Mouse (Mus musculus) right cerebral cortex, postnatal 4 days (tissue): ENCODE measurements around the gene Prkd3.

Experiments
- DNase-seq: peaks from one replicate; pipeline ENCODE4 v3.0.0-alpha.2; 2022

Gene Prkd3

DNA sequence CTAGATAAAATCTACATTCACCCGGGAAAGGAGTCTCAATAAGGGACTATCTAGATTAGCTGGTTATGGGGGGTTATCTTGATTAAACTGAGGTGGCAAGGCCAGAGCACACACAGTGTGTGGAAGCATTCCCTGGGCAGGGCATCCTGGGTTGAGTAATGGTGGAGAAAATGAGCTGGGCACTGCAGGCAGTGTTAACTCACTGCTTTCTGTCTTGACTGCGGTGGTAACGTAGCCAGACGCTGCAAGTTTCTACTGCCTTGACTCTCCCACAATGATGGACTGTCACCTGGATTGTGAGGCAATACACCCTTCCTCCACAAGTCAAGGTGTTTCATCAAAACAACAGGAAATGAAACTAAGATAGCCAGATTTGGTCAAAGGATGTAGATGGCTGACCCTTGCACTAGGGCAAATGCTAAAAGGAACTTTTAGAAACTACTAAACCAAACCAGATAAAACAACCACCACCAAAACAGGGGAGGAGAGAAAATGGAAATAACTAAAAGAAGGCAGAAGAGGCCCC, 20.8 kb downstream of the Prkd3 start:
- no peak for DNase-seq

DNA sequence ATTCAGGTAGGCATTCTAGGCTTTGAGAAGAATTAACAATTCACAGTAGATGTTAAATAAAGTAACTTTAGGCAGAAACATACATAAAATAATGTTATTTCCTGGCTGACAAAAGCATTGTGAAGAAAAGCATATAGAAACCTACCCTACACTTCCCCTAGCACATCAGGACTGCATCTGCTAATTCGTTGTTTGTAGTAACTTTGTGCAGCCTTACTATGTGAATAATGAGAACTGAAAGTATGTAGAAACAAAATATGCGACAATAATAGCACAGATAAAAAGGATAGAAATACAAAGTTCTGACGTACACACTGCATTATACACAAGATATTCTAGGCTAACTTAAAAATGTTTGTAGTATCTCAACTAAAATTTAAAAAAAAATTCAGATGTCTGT, 21.4 kb downstream of the Prkd3 start:
- DNase-seq: no peak

DNA sequence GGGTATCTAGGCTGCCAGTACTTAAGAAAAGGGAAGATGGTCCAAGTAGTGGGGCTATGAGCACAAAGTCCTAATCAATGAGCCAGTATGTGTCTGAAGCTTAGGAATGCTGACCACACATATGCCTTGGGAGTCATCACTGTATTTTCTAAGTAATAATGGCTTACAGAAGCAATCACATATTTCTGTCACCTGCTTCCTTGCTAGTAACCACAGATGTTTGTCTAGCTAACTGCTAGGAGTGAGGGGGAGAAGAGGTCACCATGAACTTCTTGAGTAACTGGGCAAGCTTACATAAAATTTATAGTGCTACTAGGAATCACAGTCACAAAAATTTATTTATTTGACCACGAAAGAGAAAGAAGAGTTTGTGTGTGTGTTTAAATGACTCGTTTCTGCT, 22.5 kb downstream of the Prkd3 start:
- no peak for DNase-seq

DNA sequence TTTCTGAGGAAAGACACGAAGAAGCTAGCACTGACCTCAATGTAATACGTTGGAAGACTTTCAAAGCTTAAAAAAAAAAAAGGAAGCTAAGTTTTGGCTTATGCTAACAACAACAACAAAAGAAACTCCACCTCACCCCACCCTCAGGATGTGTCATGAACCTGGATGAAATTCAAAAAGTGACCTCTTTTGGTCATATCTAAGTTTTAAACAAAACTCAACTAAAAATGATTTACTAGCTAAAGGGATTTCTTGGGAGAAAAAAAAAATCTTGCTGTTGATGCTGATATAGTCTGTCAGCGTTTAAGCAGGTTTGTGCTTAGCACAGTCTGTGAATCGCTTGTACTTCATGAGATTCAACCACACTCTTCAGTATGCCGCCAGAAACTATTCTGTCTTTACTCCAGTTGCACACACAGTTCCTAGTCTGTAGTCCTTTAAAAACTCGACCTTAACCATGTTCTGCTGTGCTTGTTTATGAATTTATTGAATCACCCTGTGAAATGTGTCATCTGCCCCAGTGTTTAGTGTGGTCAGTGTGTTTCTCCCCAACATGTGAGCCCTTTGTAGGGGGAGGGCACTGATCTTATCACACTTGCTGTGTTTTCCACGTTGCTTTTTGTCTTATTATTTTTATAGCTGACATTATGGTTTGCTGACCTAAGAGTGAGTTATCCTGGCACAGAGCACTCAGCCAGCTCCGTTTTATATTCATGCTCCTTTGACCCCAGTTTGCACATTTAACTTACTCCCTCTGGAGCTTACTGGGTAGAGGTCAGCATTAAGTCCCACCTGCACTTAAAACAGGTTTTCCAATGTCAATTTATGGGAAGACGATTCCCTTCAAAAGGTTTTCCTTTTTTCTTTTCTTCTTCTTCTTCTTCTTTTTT, 25.4 kb downstream of the Prkd3 start:
- no peak for DNase-seq

DNA sequence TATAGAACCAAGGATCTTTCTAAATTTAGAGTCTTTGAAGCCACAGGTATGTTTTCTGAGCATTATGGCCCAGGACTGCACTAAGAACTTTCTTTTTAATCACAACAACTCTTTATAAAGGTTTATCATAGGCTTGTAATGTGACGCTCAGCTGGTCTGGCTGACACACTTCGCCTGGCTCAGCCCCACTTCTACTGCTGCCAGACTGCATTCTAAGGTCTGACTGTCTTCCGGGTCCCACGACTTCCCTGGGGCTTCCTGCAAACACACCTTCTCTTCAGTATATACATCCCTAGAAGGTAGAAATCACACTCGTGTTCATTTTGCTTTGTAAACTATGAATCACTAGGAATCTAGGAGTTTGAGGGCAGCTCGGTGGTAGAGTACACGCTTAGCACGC, 26.2 kb downstream of the Prkd3 start:
- DNase-seq: no peak

DNA sequence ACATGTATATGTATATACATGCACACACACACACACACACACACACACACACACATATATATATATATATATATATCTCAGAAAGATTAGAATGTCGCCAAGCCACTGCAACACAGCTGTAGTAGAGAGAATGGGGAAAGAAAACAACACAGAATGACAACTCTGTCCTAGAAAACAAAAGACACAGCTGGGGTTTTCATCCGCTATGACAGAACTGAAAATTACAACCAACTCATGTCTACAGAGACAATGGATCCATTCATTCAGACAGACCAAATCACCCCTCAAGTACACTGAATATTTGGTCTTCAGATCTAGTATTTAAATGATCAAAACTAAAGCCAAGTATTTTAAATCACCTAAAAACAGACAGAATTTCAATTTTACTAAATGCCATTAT, 26.9 kb downstream of the Prkd3 start:
- DNase-seq: no peak

DNA sequence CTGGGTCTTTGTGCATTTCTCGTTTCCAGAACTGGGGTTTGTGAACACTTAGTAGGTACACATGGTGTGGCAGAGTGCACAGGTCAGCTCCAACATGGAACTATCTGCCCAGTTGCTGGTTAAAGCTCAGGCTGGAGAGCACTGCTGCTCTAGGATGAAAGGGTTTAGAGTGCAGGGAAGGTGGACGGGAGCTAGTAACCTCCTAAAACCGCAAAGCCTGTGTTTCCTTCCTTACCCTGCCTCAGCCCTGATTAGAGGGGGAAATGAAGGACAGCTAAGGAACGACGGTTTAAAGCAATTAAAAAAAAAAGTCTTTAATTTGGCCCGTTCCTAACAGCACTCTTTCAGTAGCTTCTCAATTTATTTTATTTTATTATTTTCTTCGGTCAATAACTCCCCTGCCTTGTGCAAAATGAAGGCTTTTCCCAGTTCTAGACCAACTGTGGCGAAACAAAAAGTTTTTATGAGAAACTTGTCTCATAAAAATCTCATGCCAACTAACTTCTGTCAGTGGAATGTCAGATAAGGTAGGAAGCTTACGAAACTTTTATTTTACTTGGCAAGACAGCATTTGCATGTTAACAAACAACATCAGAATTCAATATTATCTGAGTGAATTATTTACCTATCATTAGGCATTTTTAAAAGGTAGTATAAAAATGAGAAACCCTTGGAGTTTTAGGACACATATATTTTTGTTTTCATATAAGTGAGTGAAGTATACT, 28.2 kb downstream of the Prkd3 start:
- no peak for DNase-seq

DNA sequence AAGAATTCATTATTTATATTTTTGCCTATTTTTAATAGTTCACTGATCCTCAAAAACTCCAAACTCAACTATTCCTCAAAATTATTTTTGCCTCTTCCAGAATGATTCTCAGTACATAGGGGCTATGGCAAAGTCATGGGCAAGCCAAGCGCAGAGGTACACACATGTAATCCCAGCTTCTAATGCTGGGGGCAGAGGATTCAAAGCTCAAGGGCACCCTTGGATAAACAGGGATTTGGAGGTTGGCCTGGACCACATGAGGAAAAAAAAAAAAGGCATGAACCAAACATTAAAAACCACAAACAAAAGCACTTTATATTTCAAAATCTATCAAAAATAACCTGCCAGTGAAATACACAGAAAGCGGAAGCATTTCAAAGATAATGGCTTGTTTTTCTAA, 29.1 kb downstream of the Prkd3 start:
- DNase-seq: no peak

DNA sequence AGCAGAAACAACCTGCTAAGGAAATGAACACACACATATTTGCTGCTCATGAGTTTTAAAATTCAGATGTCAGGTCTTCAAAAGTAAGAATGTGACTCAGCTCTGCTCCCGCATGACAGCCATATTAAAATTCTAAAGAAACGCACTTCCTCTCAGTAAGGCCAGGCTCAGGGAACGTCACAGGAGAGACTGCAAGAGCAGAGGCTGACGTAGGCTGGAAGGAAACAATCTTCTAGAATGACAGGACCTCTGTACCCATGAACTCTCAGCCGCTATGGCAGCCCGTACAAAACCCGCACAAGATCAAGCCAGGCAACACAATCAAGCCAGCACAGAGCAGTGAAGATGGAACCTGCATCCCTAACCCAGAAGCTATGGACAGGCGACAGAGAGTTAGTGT, 31.6 kb downstream of the Prkd3 start:
- DNase-seq: no peak

DNA sequence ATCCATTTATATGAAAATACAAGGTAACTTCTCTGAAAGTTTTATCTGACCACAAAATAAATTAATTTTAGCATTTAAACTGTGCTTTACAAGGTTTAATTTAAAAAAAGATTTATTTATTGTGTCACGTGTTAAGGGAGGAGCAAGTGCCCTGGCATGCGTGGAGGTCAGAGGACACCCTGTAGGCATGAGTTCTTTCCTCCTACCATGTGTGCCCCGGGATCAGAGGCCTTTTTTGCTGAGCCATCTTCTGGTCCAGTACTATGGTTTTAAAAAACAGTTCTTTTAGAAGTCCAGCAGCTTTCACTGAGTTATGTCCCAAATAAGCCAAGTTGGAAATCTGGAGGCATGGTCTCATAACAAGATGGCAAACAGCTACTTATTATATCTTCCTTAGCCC, 36.9 kb downstream of the Prkd3 start:
- DNase-seq: no peak

DNA sequence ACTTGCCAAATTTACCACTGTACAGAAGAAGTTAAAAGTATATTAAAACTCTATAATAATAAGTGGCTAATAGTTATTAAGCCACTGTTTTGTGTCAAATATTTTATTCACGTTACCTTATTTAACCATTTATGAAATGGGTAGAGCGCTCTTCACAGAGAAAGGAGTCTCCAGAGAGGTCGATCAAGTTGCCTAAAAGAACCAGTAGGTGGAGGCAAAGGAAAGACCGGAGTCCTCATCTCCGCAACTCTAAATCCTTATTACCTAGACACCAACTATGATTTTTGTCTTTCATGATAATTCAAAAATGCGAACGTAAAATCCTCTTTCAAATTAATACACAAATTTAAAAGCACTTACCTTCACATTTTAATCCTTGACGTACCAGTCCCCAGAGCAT, 37.5 kb downstream of the Prkd3 start:
- no peak for DNase-seq

DNA sequence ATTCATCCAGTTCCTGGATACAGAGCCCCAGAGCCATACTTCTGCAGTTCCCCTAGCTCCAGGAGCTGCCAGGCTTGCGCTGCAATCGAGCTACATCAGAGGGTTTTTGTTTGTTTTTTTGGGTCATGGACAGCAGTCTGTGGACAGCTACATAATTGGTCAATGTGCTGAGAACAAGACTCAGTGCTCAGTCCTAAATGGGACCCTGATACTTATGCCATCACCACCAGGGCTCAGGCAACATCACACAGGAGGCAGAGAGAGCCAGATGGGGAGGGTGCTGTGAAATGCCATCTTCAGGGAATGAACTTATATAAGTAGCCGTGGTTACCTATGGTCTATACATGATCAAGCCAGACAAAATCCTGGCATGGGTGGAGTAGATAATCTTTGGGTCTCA, 52.1 kb downstream of the Prkd3 start:
- no peak for DNase-seq

DNA sequence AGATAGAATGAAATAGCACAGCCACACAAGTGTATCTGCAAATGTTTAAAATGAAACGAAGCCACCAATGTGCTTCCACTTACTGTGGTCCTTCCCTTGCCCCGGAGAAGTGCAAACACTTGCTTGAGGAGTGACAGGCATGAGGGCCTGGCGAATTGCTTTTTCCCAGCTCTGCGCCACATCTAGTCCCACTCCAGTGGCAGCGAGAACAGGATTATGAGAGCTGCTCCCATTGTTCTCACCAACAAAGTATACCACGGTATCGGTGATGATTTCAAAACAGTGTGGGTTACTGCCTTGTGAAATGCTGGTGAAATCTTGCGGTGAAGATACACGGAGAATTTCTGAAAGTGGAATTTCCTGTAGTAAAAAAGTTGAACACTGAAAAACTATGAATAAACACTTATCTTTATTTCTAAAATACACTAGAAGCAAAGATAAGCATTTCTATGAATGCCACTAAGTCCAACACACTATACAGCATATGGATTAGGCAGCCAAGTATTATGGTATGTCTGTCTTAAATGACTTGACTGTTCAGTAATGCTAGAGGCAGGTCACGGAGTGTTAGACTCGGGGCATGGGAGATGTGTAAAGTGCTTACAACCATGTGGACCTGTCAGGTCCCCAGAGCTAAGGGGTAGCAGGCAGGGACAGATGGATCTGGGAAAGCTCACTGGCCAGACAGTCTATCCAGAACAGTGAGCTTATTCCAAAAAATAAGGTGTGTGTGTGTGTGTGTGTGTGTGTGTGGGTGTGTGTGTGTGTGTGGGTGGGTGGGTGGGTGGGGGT, 54.3 kb downstream of the Prkd3 start:
- no peak for DNase-seq

DNA sequence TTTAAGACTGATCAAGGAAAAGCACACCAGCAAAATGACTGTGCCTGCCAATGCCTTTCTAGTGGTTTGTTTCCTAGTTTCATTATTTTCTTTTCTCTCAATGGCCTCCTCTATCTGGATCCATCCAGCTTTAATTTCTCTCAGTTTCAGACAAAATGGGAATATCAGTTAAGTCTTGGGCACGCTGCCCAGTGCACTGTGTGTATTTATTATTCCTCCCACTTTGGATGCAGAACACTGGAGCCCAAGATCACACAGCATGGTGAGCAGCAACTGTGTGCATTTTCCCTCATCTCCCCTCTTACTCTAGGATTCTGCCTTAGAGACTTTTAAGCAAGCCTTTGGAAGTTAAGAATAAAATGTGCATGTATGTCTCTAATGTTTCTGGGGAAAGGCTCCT, 56.2 kb downstream of the Prkd3 start:
- peak; percentile 47 for DNase-seq

DNA sequence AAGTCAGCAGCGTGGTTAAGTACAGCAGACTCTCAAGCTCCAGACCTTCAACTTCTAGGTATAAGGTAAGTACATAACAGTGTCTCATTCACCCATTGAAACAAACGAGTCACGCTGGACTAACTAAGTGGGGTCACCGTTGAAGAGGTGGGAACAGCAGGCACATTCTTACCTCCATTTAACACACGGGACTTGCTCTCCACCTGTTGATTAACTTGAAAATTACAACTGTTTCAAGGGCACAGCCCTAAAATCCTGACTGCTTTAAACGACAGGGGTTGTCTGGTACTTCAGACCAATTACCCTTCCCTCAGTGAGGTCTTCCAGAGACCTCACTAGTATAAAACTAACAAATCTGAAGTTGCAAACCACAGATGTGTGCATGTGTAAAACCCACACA, 61.1 kb downstream of the Prkd3 start:
- DNase-seq: no peak

DNA sequence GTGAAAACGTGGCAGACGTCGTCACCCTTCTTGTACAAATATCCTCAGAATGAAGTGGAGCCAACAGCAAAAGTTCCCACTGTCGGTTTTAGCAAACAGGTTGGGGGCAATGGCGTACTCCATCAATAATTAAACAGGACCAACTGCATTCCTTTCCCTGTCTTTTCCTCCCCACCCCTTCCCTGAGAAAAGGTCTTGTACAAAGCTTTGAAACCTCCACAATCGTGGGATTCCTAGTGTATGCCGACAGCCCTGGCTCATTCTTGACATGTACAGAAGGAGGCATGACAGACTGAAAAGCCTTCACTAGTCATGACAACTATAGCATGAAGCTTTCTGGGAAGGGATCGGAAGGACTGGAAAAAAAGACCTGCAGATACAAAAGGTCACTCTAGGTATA, 67.4 kb downstream of the Prkd3 start:
- no peak for DNase-seq

DNA sequence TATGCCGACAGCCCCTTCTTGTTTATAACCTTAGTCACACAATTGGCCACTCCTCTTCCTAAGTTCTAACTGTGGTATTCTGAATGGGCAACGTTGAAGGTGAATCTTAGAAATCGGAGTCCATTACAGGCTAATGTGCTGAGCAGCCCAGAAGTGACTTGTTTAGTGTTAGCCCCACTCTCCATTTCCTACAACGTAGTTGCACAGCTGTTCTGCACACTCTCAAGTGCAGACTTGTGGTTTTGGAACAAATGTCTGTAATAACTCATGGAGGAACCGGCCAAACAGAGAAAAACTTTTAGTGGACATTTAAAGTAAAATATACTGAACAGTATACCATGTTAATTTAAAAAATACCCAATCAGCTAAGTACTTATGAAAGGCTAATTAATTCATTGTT, 68.5 kb downstream of the Prkd3 start:
- no peak for DNase-seq

DNA sequence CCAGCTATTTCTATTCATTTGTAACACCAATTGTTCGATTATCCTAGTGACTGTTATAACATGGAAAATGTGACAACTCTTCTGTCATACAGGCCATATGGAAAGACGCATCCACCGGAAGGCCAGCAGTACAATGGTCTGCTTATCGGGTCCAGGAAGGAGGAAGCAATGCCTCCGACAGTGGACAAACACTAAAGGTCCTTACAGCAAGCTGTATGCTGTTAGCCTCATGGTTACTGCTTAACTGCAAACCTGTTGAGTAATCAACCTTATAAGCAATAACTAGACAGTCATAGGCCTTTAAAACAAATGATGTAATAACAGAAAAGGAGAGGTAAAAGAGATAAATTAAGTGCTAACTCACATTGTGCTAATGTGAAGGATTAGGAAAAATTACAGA, 69.4 kb downstream of the Prkd3 start:
- DNase-seq: no peak

DNA sequence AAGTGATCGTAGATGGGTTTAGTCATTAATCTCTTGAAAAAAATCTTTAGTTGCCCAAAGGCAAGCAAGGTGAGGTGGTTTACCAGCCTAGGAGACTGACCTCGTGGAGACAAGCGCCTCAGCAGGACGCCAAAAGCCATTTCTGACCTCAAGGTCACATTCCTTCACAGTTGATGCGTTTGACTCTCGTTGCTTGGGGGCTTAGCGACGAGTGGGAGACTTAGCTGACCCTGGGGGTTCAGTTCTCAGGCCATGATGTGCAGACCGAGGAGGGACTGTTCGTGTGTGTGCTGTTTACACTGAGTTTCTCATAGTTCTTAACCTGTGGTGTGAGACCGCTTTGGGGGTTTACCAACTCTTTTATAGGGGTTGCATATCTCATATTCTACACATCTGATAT, 78.0 kb downstream of the Prkd3 start:
- DNase-seq: no peak

DNA sequence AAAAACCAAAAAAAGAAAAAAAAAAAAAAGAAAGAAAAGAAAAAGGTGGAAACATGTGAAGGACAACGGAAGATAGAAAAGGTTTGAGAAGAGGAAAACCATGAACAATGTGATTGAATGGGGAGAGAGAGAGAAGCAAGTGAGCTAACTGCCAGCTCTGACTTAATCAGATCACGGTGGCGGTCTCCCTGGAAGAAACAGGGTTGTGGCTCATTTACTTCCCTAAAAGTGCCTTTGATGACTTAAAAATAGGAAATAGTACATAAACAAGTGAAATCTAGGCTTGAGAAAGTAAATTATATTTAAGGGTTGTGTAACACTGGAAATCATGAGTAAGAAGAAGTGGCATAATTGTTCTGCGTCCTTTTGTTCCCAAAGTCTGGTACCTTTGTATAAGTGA, 81.7 kb downstream of the Prkd3 start:
- no peak for DNase-seq

DNA sequence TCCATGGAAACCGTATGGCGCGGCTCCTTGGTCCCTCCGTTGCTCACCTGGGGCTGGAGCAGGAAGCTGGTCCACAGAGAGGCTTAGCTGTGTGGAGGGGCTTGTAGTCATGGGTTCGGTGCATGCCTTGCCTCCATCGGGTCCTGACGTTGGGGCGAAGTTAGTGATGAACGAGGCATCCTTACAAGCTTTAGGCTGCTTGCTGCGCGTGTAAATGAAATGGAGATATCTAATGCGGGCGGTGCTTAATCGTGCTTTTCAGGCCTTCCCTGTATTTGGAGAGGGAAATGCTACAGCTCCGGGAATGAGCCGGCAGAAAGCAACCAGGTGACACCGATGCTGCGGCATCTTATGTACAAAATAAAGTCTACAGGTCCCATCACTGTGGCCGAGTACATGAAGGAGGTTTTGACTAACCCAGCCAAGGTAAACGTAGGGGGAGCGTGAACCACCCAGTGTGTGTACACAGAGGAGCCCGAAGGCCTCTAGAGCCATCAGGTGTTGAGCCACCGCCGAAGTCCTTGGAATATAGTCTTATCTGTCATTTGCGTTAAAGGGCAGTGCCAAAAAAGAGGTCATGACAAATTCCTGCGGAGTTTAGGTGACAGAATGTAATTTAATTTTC, 83.3 kb downstream of the Prkd3 start:
- no peak for DNase-seq

DNA sequence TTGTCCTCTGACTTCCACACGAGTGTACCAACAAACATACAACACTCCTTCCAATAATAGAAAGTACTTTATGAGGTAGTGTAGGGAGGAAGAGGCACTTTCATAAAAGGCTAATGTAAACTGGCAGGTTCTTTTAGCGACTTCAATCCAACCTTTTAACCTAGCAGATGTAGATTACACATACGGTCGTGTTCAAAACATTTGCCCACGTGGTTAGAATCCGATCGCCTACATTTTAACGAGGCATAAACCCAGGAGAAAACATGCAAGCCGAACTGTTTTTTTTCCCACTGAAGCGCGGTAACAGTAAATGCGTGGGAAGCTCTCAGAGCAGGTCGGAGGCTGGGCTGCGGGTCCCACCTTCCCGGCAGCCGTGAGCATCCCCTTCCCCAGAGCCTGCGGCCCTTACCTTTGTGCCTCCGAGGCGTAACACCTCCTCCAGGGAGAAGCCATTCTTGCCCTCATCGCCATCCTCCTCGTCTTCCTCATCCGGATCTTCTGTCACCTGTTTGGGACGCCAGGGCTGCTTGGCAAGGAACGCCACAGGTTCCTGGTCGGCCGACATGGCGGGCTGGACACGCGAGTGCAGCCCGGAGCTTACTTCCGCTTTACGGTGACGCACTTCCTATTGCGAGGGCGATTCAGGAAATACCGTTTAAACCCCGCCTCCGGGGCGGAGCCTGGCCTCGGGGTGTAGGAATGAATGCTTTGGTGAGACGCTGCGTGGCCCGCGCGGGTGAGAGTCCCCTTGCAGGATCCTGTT, 84.0 kb downstream of the Prkd3 start, which contains the start of the genes Cebpz and Ndufaf7:
Cebpz (minus strand) TSS at position 601 of the 763 bp plus-strand sequence.
Ndufaf7 (plus strand) TSS at position 671 of the 763 bp plus-strand sequence.
- peak; percentile 95 for DNase-seq
